ENCODE assay signal across 11 mouse cellular contexts in genomic region chr6:23260016-23260737, GRCm38 (mm10). TPM values are rescaled to one million over a fixed set of nuclear protein-coding genes. Genes with fewer than 3 reads are reported as not detected.
DNase-seq lines count a peak whose midpoint lies in the region; ATAC-seq lines count a peak whose summit lies in the region.
"Had no signal": no experiment of that assay in that cellular context is flagged by ENCODE, and none has a peak within 500 bp of the region (broad histone marks: within the 10 kb centered on the region; RNA-seq: fewer than 3 reads in every experiment).

No protein-coding gene starts in this region.

- 3% methylated on average over 36 of the region's 36 CpGs for WGBS in forebrain, embryonic 11.5 days
- 1% methylated on average over 36 of the region's 36 CpGs for WGBS in limb, embryonic 11.5 days
- WGBS in stomach, embryonic 15.5 days, result 2% methylated on average over 36 of the region's 36 CpGs

- peak overlapping the region; percentile 44; the same call in 1 of the 2 replicates for H3K9ac ChIP-seq in forebrain, embryonic 11.5 days (ENCODE audit: low read length)
- H3K9ac ChIP-seq in limb, embryonic 11.5 days (ENCODE audit: low read length), result no peak overlapping the region
- no peak overlapping the region for H3K9ac ChIP-seq in stomach, embryonic 15.5 days
- H3K9ac ChIP-seq: liver, embryonic 14.5 days had no signal

- peak overlapping the region; percentile 46 for H3K4me2 ChIP-seq in forebrain, embryonic 11.5 days (ENCODE audit: low read depth, low read length, severe bottlenecking)
- peak overlapping the region; percentile 10; the same call in 1 of the 2 replicates for H3K4me2 ChIP-seq in limb, embryonic 11.5 days (ENCODE audit: low read depth, severe bottlenecking)
- H3K4me2 ChIP-seq in stomach, embryonic 15.5 days, result peak overlapping the region; percentile 14; the same call in 1 of the 2 replicates

- H3K4me1 ChIP-seq in forebrain, embryonic 11.5 days (replicated peaks; ENCODE audit: control insufficient read depth, insufficient read depth, low read length), result peaks cover 9% of the 10 kb centered on the region
- H3K4me1 ChIP-seq in limb, embryonic 11.5 days (ENCODE audit: control insufficient read depth, insufficient read depth, low read length), result no peaks in the 10 kb centered on the region
- no peaks in the 10 kb centered on the region for H3K4me1 ChIP-seq in stomach, embryonic 15.5 days

- H3K4me3 ChIP-seq in forebrain, embryonic 11.5 days (ENCODE audit: low read depth, low read length), result peak overlapping the region; percentile 17
- H3K4me3 ChIP-seq in limb, embryonic 11.5 days (ENCODE audit: low read depth, low read length), result no peak overlapping the region
- H3K4me3 ChIP-seq in stomach, embryonic 15.5 days (replicated peaks), result no peak overlapping the region
- H3K4me3 ChIP-seq: myocyte had no signal

- ATAC-seq in forebrain, embryonic 11.5 days (replicated peaks; ENCODE audit: low FRiP score), result peak; percentile 57
- ATAC-seq in limb, embryonic 11.5 days (ENCODE audit: insufficient number of reproducible peaks, low FRiP score, low TSS enrichment, low read depth), result no peak
- ATAC-seq in stomach, embryonic 15.5 days (ENCODE audit: insufficient read depth, low FRiP score, low read depth), result no peak

- H3K27ac ChIP-seq in forebrain, embryonic 11.5 days (ENCODE audit: low read depth, low read length), result no peak overlapping the region
- H3K27ac ChIP-seq in limb, embryonic 11.5 days (replicated peaks; ENCODE audit: low read depth, low read length), result no peak overlapping the region
- H3K27ac ChIP-seq in stomach, embryonic 15.5 days, result no peak overlapping the region
- H3K27ac ChIP-seq: liver, embryonic 14.5 days had no signal

- intact Hi-C loops in left cerebral cortex, postnatal 4 days (cut with DNase I), result no loop called here

- H3K27me3 ChIP-seq in forebrain, embryonic 11.5 days (ENCODE audit: control insufficient read depth, insufficient read depth, low read length), result peaks cover 23% of the 10 kb centered on the region
- H3K27me3 ChIP-seq in limb, embryonic 11.5 days (ENCODE audit: control insufficient read depth, insufficient read depth, low read length), result peaks cover 67% of the 10 kb centered on the region
- H3K27me3 ChIP-seq in stomach, embryonic 15.5 days (replicated peaks), result peaks cover 60% of the 10 kb centered on the region

- H3K9me3 ChIP-seq in forebrain, embryonic 11.5 days (ENCODE audit: control insufficient read depth, low read length), result no peaks in the 10 kb centered on the region
- H3K9me3 ChIP-seq in limb, embryonic 11.5 days (ENCODE audit: control insufficient read depth, low read length), result no peaks in the 10 kb centered on the region
- no peaks in the 10 kb centered on the region for H3K9me3 ChIP-seq in stomach, embryonic 15.5 days

- H3K36me3 ChIP-seq in forebrain, embryonic 11.5 days (ENCODE audit: control insufficient read depth, insufficient read depth, low read length), result no peaks in the 10 kb centered on the region
- no peaks in the 10 kb centered on the region for H3K36me3 ChIP-seq in limb, embryonic 11.5 days (ENCODE audit: control insufficient read depth, insufficient read depth, low read length)
- no peaks in the 10 kb centered on the region for H3K36me3 ChIP-seq in stomach, embryonic 15.5 days

- peak; percentile 12 for DNase-seq in left cerebral cortex, postnatal 4 days
- no peak for DNase-seq in left cerebral cortex, adult 8-10 months (ENCODE audit: low spot score in 2 of 2)
- DNase-seq in forebrain, embryonic 11.5 days (ENCODE audit: low spot score), result peak; percentile 64
- peak; percentile 51 for DNase-seq in limb, embryonic 11.5 days (ENCODE audit: low spot score)
- no peak for DNase-seq in thymus, postnatal 0 days (ENCODE audit: low spot score)
- no peak for DNase-seq in left cerebral cortex, adult 11 months (ENCODE audit: low spot score)
- DNase-seq: kidney, adult 9 months had no signal

RNA-seq across cellular contexts. Expression of gene Fezf1, which starts 12.0 kb away (rescaled TPM):
- total RNA-seq in left cerebral cortex, postnatal 4 days (2021), result 1 to 10 TPM in 1 of 2 experiments, not detected in 1; 1.9 TPM
- under 1 TPM in 3 of 4 experiments, not detected in 1; 0.27 to 0.44 (median 0.42) TPM for total RNA-seq in left cerebral cortex, adult 8-10 months (2022)
- 34.9 and 37.0 TPM in 2 replicates for polyA plus RNA-seq in forebrain, embryonic 11.5 days (2014; fragmentation: Nextera tagmentation; extraction: Ambion mirVana)
- polyA plus RNA-seq in limb, embryonic 11.5 days (2014; fragmentation: Nextera tagmentation; extraction: Ambion mirVana), result not detected in 2 replicates
- polyA plus RNA-seq in stomach, embryonic 15.5 days (2015; fragmentation: Nextera tagmentation; extraction: Ambion mirVana), result not detected in 2 replicates
- 0.18 and 0.28 TPM in 2 replicates for polyA plus RNA-seq in thymus, postnatal 0 days (2015; fragmentation: Nextera tagmentation; extraction: Ambion mirVana)
- polyA plus RNA-seq: liver, embryonic 14.5 days; myocyte; small intestine, adult 2 months had no signal

Comparison
In these comparisons a context has a peak if more than half of its experiments do, and no peak if none do; other contexts are left out.
1. DNase-seq: peak in left cerebral cortex, postnatal 4 days (single experiment), forebrain, embryonic 11.5 days (single experiment) and limb, embryonic 11.5 days (single experiment); none in left cerebral cortex, adult 8-10 months (0 of 2), thymus, postnatal 0 days (single experiment) and left cerebral cortex, adult 11 months (single experiment).
2. RNA of gene Fezf1, which starts 12.0 kb away (polyA plus RNA-seq): 34.9 to 37.0 TPM in forebrain, embryonic 11.5 days; 0.18 to 0.28 TPM in thymus, postnatal 0 days, not detected in stomach, embryonic 15.5 days and not detected in limb, embryonic 11.5 days; every median in the first group is over 10 times any median in the second.
3. Peak in every context shown above with its lines, with median percentiles within 50 percentile points of each other: H3K4me2 ChIP-seq.